Mouse (Mus musculus) midbrain, postnatal 0 days (tissue): ENCODE measurements around the gene Tiparp. TPM values are rescaled to one million over a fixed set of nuclear protein-coding genes. Genes with fewer than 3 reads are reported as not detected.

ENCODE experiments used
- ATAC-seq: fragments of 200-750 bp; cut with Nextera tagmentation; 2 replicates; pipeline ENCODE4 v1.8.0; 2017; ENCODE audit warnings: moderate number of reproducible peaks, mild to moderate bottlenecking, moderate TSS enrichment, moderate library complexity; ENCODE audit not compliant: low FRiP score
- DNase-seq: peaks from one replicate; pipeline ENCODE4 v3.0.0-alpha.2; 2015; ENCODE audit warnings: low spot score
- H3K27ac ChIP-seq: fragments of 300-500 bp; sonication (generic); 2 replicates; pipeline ENCODE4 v1.5.1; 2014; ENCODE audit warnings: low read depth, mild to moderate bottlenecking, low read length, mixed read lengths
- H3K27me3 ChIP-seq: fragments of 300-500 bp; sonication (generic); 2 replicates; pipeline ENCODE4 v1.6.1; 2014; ENCODE audit warnings: low read length, control low read depth, mixed read lengths; ENCODE audit not compliant: insufficient read depth
- H3K36me3 ChIP-seq: fragments of 300-500 bp; sonication (generic); 2 replicates; pipeline ENCODE4 v1.6.1; 2014; ENCODE audit warnings: low read length, control low read depth, mixed read lengths; ENCODE audit not compliant: insufficient read depth
- H3K4me1 ChIP-seq: fragments of 300-500 bp; sonication (generic); 2 replicates; pipeline ENCODE4 v1.6.1; 2014; ENCODE audit warnings: mild to moderate bottlenecking, control low read depth, antibody characterized with exemption, low read length, mixed read lengths; ENCODE audit not compliant: insufficient read depth
- H3K4me2 ChIP-seq: fragments of 300-500 bp; sonication (generic); 2 replicates; pipeline ENCODE4 v1.6.1; 2014; ENCODE audit warnings: low read depth, mild to moderate bottlenecking, low read length, mixed read lengths; ENCODE audit not compliant: poor library complexity, severe bottlenecking
- H3K4me3 ChIP-seq: fragments of 300-500 bp; sonication (generic); 2 replicates; pipeline ENCODE4 v1.5.1; 2014; ENCODE audit warnings: low read depth, mild to moderate bottlenecking, low read length, moderate library complexity
- H3K9ac ChIP-seq: fragments of 300-500 bp; sonication (generic); replicated peaks from 2 replicates; pipeline ENCODE4 v1.6.1; 2014; ENCODE audit warnings: mild to moderate bottlenecking, low read length, moderate library complexity, mixed read lengths; ENCODE audit not compliant: poor library complexity, severe bottlenecking
- H3K9me3 ChIP-seq: fragments of 300-500 bp; sonication (generic); 2 replicates; pipeline ENCODE4 v1.6.1; 2016; ENCODE audit warnings: low read length, control low read depth
- CTCF ChIP-seq: IDR thresholded peaks from 2 replicates; pipeline ENCODE4 v1.5.1; 2016; ENCODE audit warnings: antibody characterized with exemption, mild to moderate bottlenecking
- WGBS: fragments of 180-500 bp; shearing (Covaris S2); extraction: QIAGEN DNeasy Blood & Tissue Kit; methylation state at CpG from one replicate; pipeline ENCODE4 v1.1.7; 2014; 5-methylcytosine and 5-hydroxymethylcytosine counted together
- polyA plus RNA-seq: library from polyadenylated mRNA; unstranded; fragments of >200 nt; fragmentation: Nextera tagmentation; extraction: Ambion mirVana; gene quantifications from 2 replicates; pipeline ENCODE4 v1.2.1, GENCODE M21; 2015
- total RNA-seq: library from RNA; depleted of rRNA; stranded (reverse); fragments of >200 nt; gene quantifications from 2 replicates; pipeline ENCODE4 v1.2.3, GENCODE M21; 2014; rRNA removed

Gene Tiparp
- total and polyA plus RNA-seq, 2 experiments from 2014 or later, result 15.3 to 15.8 TPM

GRCm38 (mm10) chr3:65603392-65604055 lies 75.3 kb downstream of the Tiparp start:
- no peak overlapping the region for H3K9ac ChIP-seq
- H3K27ac ChIP-seq, result no peak overlapping the region
- no peak for DNase-seq
- H3K4me2 ChIP-seq, result no peak overlapping the region
- H3K27me3 ChIP-seq, result no peaks in the 10 kb centered on the region
- H3K4me1 ChIP-seq, result no peaks in the 10 kb centered on the region
- no peak for TF ChIP-seq CTCF
- no peaks in the 10 kb centered on the region for H3K9me3 ChIP-seq
- 57% methylated on average over 4 of the region's 4 CpGs for WGBS
- ATAC-seq, result no peak
- no peak overlapping the region for H3K4me3 ChIP-seq
- H3K36me3 ChIP-seq, result no peaks in the 10 kb centered on the region

Other genes with a start within 250 kb of the Tiparp start
- gene Ssr3, start 135.8 kb upstream of the Tiparp start, total RNA-seq, result 140 and 187 TPM in 2 replicates
- gene Ssr3, start 135.8 kb upstream of the Tiparp start, polyA plus RNA-seq, result 147 and 151 TPM in 2 replicates
- gene Lekr1, start 137.8 kb downstream of the Tiparp start, total RNA-seq, result 2.2 and 5.9 TPM in 2 replicates
- gene Lekr1, start 137.8 kb downstream of the Tiparp start, polyA plus RNA-seq, result 4.1 and 5.0 TPM in 2 replicates